Mouse (Mus musculus) gastrocnemius, postnatal 14 days (tissue): Measurements from ENCODE around the gene Nrxn1. TPM values are rescaled to one million over a fixed set of nuclear protein-coding genes. Genes with fewer than 3 reads are reported as not detected.
"Not testable (repeated sequence)": the region's sequence is repeated elsewhere in the genome, so short reads cannot be mapped to it uniquely, and the experiment has no call there.

ENCODE experiments used
- DNase-seq: peaks from one replicate; pipeline ENCODE4 v3.0.0; 2021; ENCODE audit warnings: mixed read lengths
- intact Hi-C: fragments of 180-260 bp; cut with DNase I; formaldehyde crosslinking; loops from one replicate; pipeline ENCODE4 v1.15.1; 2025; ENCODE audit warnings: low total_unique reads
- total RNA-seq, 2 experiments: library from RNA; stranded (reverse); gene quantifications; 2 replicates each; pipeline ENCODE4 v1.2.3; 2021

Gene Nrxn1
- total RNA-seq, 2 experiments from 2014 or later: 0.40 to 1.6 TPM

DNA sequence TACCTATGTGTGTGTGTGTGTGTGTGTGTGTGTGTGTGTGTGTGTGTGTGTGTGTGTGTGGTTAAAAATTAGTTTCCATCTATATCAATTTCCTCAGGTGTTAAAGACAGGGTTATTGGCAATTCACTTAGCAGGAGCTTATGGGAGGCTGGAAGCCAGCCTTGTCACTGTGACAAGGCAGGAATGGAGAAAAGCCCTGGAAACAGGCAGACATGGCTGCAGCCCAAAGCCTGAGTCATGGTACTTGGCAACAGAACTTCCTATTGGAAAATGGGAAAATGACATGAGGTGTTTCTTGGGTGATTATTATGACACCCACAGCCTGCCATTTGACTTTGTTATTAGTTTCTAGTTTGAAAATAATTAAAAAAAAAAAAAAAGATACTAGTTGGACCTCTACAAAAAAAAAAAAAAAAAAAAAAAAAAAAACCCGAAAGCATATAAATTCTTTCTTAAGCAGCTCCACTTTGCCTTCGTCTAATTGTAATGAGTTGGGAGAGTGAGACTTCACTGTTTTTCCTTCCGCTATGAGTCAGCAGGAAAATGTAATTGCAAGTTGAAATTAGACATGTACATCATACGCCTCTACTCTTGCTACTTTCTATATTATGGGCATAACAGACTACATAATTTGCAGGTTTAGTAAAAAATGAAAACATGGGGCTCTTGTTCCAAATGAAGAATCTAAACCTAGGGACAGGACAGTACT is 486.0 kb downstream of the Nrxn1 start:
- peak; percentile 13 for DNase-seq
- intact Hi-C loops: no loop called here

DNA sequence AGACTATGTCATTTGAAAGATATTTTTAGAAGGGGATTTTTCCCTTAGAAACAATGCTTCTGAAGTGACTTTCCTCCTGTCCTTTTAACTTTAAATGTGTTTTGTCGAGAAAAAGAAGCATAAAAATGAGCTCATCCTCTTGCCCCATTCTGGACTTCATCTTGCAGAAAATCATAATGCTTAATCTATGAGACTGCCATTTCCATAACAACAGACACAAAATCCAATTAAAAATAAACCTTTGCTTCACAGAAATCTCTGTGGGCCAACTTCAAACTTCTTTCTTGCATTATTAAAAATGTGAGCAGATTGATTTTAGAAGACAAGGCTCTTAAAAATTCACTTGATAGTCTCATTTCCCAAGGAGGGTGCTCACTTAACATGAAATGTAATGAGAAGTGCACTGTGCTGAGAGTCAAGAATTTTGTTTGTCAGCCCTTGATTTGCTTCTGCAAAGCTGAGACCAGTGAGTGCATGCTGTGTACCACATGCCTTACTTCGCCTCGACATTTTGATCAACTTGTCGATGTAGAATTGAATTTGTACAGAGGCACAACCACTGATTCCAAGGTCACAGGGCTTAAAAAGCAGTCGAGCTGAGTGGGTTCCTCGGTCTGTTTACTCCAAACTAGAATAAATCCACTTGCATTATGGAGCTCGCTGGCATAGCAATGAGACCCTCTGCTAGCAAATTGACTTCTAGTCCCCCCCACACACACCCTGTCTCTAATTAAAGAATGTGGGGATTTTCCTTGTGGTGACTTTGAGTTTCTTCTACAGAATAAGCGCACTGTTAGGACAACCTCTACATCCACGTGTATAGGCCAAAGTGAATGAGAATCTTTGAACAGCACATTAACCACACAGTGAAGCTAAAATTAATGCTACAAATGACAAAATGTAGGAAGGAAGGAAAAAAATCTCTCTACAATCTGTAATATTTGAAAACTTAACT is 493.0 kb downstream of the Nrxn1 start:
- DNase-seq: no peak

DNA sequence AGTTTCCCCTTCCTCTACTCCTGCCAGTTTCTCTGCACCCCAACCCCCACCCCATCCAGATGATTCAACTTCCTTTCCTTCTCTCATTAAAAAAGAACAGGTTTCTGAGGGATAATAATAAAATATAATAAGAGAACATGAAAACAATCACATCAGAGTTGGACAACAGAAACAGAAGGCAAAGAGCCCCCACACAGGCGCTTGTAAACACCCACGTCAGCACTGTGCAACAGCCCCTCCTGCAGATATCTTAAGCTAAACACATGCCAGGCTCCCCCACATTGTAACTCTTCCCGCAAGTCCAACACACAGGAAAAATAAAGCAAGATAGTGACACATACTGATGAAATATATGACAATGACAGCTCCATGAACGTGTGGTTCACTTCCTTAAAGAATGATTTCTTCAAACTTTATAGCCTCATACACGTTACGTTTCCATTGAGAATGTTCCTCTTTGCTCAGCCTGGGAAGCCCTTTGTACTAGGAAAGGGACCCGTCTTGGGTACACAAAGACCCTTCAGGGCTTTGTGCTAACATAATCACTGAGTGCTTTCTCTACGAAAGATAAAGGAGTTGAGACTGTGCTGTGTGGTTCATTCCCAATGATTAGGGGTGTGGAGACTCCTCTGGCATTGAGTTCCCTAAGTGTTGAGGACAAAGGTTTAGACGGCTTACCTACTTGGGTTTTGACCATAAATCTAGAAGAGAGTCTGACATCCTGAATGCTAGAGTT is 497.9 kb downstream of the Nrxn1 start:
- intact Hi-C loops: no loop called here
- DNase-seq: no peak

More for the DNA sequence above, 493.0 kb downstream of the Nrxn1 start:
- intact Hi-C loops: no loop called here

DNA sequence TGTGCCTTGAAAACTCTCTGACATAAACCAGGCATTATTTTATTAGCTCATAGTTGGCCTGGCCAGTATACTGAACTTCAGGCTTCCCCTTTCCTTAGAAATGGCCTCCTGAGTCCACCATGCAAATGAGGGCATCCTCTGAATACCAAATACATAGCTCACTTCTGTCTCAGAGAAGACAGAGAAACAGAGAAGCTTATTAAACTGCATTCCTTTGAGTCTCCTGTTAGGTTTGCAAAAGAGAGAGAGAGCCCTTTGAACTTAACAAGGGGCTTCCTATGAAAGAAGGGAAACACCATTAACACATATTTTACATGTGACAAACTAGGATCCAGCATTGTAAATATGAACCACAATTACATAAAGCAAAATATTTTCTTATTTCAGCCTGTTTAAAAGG is 506.0 kb downstream of the Nrxn1 start:
- no peak for DNase-seq
- intact Hi-C loops: no loop called here

DNA sequence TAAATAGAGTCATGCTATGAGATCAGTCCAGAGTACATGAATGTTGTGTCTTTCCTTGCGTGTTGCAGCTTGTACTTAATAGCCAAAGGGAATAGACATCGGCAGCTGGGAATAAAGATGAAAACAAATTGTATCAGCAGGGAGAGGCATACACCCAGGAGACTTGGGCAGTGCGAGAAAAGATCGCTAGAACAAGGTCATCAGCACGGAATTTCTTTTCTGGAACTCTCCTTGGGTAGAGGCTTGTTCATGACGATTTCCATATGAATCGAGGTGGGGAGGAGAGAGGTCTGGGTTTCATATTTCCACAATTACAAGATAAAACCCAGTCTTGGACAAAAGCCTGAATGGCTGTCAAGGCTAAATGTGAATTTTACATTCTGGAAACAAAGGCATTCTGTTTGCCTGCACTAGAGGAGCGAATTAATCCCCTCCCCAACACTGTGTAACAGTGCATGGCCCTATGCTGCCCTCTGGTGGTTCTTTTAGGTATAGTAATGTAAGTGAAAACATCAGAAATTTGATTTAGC is 508.1 kb downstream of the Nrxn1 start:
- intact Hi-C loops: no loop called here
- peak; percentile 7 for DNase-seq

DNA sequence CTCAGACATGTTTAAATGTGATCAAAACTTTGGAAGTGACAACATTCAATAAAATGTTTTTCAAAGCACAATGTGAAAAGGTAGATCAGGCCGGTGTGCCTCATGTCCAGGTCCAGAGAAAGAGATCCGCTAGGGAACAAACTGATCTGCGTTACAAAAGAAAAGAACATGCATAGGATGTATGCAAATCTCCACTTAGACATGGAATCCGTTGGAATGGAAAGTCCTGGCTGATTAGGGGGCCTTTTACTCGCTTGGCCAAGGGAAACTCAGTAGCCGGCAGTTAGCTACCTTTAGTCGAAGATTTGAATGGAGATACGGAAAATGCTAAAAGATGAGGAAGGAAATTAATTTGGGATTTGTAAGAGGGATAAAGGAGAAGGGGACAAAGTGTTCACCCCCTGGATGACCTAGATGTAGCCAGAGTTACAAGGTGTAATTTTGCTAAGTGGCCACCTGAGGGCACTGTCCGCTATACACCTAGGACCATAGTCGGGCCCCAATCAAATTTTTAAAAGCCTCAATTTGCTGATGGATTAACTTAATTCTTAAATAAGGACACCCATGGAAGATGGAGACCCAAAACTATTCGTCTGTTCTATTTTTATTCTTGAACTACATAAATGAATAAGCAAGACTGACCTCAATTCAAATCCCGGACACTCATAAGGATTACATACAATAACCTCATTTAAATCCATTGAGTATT is 508.9 kb downstream of the Nrxn1 start:
- DNase-seq: no peak
- intact Hi-C loops: no loop called here

DNA sequence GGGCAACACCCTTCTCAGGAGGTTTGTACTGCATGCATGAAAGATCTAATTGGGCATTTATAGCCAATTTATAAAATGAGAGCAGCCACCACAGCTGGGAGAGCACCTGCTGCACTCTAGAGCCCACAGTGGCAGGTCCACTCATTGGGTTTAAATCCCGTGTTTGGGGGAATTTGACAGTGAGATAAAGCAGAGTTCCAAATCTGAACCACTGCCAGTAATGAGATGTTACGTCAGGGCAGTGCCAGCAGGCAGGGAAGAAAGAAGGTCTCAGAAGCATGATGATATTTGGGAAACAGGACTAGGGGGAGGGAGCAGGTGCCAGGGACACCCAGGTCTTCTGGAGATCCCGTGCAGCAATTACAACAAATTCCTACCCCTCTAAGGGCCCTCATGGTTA is 509.7 kb downstream of the Nrxn1 start:
- intact Hi-C loops: no loop called here
- no peak for DNase-seq

DNA sequence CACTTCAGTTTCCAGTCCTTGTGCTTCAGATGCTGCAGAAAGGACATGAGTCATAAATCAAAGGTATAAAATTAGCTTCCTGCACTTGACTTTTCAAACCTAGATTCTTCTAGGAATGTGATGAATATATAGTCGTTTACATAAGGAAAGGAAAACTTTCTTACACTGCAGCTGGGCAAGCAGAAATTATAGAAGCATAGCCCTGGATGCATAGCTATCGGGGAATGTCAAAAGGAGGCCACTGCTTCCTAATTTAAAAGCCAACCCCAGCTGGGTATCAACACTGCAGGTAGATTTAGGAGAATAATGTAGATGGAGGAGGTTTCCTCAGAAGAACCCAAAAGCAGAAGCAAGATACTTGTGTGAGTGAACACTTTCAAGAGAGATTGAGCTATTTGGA is 523.0 kb downstream of the Nrxn1 start:
- DNase-seq: no peak
- intact Hi-C loops: no loop called here

DNA sequence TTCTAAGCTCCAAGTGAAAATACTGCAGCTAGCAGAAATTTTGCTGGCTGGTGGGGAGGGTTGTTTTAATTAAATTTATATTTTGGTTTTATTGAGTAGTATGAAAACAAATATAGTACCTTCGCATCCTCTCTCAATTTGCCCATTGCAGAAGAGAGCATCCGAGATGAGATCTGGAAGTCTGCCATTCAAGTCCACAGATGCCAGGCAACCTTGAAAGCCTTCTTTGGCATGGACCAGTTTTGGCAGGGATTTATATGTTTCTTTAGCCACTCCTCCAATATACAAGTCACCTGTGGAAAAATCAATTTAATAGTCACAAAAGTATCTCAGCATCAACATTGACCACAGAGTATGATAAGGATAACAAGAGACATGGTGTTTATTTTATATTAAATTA is 527.7 kb downstream of the Nrxn1 start:
- no peak for DNase-seq
- intact Hi-C loops: no loop called here

DNA sequence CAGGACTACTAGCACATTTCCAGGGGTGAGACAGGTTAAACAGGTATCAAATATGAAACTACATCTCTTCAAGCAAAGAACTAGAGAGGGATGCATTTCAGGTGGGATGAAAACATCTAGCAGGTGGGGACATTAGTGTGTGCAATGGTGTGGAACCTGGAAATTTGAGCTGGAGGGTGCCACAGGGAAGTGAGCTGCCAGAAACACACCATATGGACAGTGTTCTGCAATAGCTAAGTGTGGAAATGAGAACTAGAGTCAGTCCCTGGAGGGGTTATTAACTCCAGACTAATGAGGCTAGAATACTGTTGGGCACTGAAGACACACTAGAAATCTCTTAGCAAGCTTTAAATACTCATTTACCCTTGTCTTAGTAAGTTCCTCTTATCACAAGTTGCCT is 536.5 kb downstream of the Nrxn1 start:
- intact Hi-C loops: no loop called here
- no peak for DNase-seq

DNA sequence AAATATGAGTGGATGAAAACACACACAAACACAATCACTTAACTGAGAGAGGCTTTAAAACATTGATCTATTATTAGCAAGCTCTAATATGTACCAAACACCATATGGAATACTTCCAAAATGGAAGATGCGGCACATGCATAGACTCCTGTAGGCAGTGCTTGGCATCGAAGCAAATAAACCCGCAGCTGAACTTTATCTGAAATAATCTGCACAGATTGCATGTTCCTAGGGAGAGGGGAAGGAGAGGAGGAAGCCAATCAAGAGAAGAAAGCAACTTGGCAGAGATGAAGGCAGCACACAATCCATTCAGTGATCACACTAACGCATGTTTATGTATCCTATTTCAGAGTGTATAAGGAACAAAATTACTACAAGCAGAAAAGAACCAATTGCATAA is 542.5 kb downstream of the Nrxn1 start:
- DNase-seq: no peak
- intact Hi-C loops: no loop called here

DNA sequence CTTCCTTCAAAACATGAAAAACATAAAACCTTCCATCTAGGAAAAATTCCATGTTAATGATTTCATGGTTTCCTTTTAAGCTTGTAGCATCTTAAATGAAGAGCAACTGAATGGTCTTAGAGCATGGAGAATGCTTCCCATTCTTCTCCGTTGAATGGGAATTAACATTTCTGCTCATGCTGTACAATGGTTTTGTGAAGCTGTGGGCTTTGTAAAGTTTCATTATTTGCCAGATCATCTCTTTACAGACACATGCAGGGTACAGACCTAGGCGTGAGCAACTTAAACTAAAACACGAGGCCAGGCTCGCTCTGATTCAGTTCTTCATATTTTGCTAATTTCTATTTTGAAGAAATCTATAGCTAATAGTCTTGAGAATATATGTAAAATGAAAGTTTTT is 546.1 kb downstream of the Nrxn1 start:
- intact Hi-C loops: no loop called here
- no peak for DNase-seq

DNA sequence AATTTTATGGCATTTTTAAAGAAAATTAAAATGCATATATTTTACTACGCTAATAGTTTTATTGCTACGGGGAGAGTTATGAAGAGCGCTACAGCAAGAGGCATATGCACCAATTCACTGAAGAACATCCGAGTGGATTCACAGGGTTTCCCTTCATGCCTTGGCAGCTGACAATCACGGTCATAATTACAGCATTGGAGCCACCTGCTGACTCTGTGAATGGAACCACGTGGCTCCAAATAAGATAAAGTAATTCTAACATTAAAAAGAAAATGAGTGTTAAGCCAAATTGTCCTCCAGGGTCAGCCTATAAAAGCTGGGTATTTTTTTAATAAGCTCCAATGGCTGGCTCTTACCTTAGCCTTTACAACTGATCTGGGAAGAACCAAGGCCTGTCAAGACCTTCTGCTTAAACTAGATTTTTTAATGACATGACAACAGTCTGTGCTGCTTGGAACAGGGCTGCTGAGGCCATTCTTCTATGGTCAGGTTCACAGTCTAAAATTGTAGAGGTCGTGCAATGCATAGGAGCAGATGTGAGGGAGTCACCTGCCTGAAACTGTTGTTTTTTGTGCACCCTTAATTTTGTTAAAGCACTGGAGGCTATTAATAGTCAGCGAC is 548.1 kb downstream of the Nrxn1 start:
- DNase-seq: no peak
- intact Hi-C loops: no loop called here

DNA sequence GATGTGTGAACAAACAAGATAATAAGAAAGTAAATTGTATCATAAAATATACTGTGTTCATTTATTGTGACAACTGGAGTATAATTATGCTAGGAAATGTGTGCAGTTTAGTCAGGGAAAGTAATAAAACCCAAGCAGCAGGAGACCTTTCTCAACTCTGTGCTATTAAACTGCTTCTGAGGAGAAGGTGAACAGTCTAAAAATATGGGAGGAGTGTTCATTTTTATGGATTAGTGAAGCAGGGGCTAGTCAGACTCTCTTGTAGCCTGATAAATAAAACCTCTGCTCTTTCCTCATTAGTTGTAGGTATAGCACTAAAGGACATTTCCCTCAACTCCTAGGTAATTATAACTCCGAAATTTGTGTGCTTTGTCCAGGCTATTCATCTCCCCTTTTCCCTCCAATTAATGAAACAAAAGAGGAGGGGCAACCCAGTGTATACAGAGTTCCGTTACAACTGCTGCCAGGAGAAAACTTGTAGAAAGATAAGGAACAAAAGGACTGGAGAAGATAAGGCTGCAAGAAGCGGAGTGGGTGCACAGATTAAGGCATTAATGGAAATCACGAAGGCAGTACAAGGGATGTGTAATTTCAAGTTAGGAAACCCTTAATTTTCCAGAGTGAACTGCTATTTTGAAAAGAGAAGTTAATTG is 548.8 kb downstream of the Nrxn1 start:
- DNase-seq: no peak
- intact Hi-C loops: no loop called here

DNA sequence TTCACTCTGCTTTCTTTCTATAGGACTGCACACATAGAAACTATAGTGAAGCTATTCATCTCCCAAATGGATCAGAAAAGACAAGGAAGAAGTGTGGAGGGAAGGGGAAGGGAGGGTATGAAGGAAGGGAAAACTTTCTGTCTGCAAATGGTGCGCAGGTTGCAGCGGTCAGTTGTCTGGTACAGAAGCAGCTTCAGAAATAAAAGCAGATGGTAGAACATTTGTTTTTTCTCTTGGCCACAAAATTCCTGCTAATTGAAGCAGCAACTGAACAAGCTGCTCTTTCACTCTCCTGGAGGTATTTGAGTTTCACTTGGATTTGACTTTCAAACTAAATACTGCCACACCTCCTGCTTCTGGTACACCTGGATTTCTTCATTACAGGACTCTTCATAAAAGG is 561.4 kb downstream of the Nrxn1 start:
- intact Hi-C loops: no loop called here

DNA sequence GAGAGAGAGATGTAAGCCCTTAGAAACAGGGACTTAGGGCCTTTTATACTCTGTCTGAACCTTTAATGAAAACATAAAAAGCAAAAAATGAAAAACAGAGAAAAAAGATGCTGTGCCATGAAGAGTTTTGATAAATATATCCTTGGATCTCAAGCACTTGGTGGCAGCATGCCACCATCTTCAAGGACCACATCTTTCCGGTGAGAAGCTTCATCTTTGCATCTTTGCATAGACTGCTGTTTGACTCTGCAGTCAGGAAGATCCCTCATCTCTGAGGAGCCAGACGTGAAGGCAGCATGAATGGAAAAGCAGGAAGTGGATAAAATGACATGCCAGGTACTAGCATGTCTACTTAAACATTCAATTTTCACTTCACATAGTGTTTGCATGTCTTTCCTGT is 586.8 kb downstream of the Nrxn1 start:
- intact Hi-C loops: no loop called here
- DNase-seq: no peak

More for the DNA sequence above, 561.4 kb downstream of the Nrxn1 start:
- no peak for DNase-seq

DNA sequence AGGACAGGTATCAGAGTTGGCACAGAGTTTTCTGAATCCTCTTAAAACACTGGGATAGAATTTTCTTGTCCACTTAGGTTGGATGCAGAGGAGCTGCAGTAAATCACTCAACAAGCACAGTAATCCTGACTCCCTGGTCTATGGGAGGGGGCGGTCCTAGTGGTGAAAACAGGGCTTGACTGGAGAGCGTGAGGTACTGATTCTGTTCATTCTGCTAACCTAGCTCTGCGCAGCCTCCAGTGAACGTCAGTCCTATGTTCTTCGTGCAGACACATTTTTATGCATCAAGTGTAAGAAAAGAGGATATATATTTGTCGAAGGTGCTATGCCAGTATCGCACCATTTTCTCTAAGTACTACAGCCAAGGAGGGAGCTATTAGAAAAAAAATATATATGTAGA is 588.9 kb downstream of the Nrxn1 start:
- DNase-seq, intact Hi-C loops: not testable (repeated sequence)

DNA sequence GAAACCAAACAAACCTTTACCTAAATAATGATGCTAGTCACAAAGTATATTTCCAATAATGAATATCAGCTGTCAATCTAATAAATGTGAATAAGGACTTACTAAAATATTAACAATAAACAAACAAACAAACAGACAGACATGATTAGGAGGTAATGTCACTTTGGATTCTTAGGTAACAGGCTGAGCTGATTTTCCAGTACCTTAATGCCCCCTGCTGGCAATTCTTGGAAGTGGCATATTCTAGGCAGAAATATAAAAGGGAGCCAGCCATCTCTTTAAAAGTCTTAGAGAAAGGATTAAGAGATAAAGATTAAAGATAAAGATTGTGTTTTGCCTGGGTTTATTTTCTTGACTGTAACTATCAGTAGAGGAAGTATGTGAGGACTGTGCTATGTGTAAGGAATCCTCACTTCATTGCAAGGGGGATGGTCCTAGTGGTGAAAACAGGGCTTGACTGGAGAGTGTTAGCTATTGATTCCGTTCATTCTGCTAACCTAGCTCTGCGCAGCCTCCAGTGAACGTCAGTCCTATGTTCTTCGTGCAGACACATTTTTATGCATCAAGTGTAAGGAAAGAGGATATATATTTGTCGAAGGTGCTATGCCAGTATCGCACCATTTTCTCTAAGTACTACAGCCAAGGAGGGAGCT is 591.7 kb downstream of the Nrxn1 start:
- DNase-seq: no peak
- intact Hi-C loops: no loop called here
